Mouse (Mus musculus) limb, embryonic 15.5 days (tissue): Measurements from ENCODE around the gene Gm17720. TPM values are rescaled to one million over a fixed set of nuclear protein-coding genes. Genes with fewer than 3 reads are reported as not detected.

Experiments used
- ATAC-seq: fragments of 200-750 bp; cut with Nextera tagmentation; 2 replicates; pipeline ENCODE4 v1.8.0; 2017; ENCODE audit warnings: low read depth, moderate TSS enrichment; ENCODE audit not compliant: insufficient number of reproducible peaks, low FRiP score, low TSS enrichment
- H3K27ac ChIP-seq: fragments of 300-500 bp; sonication (generic); 2 replicates; pipeline ENCODE4 v1.5.1; 2015; ENCODE audit warnings: moderate library complexity, mild to moderate bottlenecking, inconsistent platforms
- H3K27me3 ChIP-seq: fragments of 300-500 bp; sonication (generic); 2 replicates; pipeline ENCODE4 v1.6.1; 2015; ENCODE audit warnings: inconsistent platforms
- H3K36me3 ChIP-seq: fragments of 300-500 bp; sonication (generic); 2 replicates; pipeline ENCODE4 v1.6.1; 2015; ENCODE audit warnings: inconsistent platforms
- H3K4me1 ChIP-seq: fragments of 300-500 bp; sonication (generic); 2 replicates; pipeline ENCODE4 v1.6.1; 2015; ENCODE audit warnings: inconsistent platforms
- H3K4me2 ChIP-seq: fragments of 300-500 bp; sonication (generic); 2 replicates; pipeline ENCODE4 v1.6.1; 2015; ENCODE audit warnings: mild to moderate bottlenecking, inconsistent platforms
- H3K4me3 ChIP-seq: fragments of 300-500 bp; sonication (generic); 2 replicates; pipeline ENCODE4 v1.5.1; 2015; ENCODE audit warnings: mild to moderate bottlenecking, inconsistent platforms
- H3K9ac ChIP-seq: fragments of 300-500 bp; sonication (generic); 2 replicates; pipeline ENCODE4 v1.6.1; 2015; ENCODE audit warnings: inconsistent platforms
- H3K9me3 ChIP-seq: fragments of 300-500 bp; sonication (generic); 2 replicates; pipeline ENCODE4 v1.6.1; 2016; ENCODE audit warnings: inconsistent platforms
- WGBS: fragments of 180-500 bp; shearing (Covaris S2); methylation state at CpG from one replicate; pipeline ENCODE4 v1.1.7; 2015; 5-methylcytosine and 5-hydroxymethylcytosine counted together
- polyA plus RNA-seq: library from polyadenylated mRNA; unstranded; fragments of >200 nt; fragmentation: Nextera tagmentation; extraction: Ambion mirVana; gene quantifications from 2 replicates; pipeline ENCODE4 v1.2.1, GENCODE M21; 2015

Gene Gm17720
- polyA plus RNA-seq, 1 experiment from 2014 or later = not detected

GRCm38 (mm10) chr8:110079282-110080221, 23.0 kb downstream of the Gm17720 start, which contains the start of gene Zfp612:
TSS of gene Zfp612 (plus strand) at chr8:110079746.
- Histone ChIP-seq H3K27ac (no peak within 1 kb of the TSS), H3K4me3 (peak within 1 kb of the TSS; percentile 69), H3K4me1 (peaks cover 11% of the 10 kb centered on the region), H3K27me3 (no peaks in the 10 kb centered on the region; the same call in 1 of the 2 replicates), H3K9ac (peak within 1 kb of the TSS; percentile 52), H3K36me3 (peaks cover 18% of the 10 kb centered on the region), H3K4me2 (peak within 1 kb of the TSS; percentile 90), H3K9me3 (no peaks in the 10 kb centered on the region)
- ATAC-seq = peak; percentile 74; the same call in 1 of the 2 replicates
- 7% methylated on average over 51 of the region's 54 CpGs for WGBS

- no peak for ATAC-seq
Observed at GRCm38 (mm10) chr8:110074496-110074895, 28.1 kb downstream of the Gm17720 start.

GRCm38 (mm10) chr8:110071600-110071999, 31.0 kb downstream of the Gm17720 start:
- no peak overlapping the region for H3K9ac ChIP-seq
- ATAC-seq = no peak
- WGBS = 13% methylated on average over 9 of the region's 9 CpGs
- H3K4me2 ChIP-seq = no peak overlapping the region
- H3K9me3 ChIP-seq = no peaks in the 10 kb centered on the region
- H3K27ac ChIP-seq = no peak overlapping the region
- no peak overlapping the region for H3K4me3 ChIP-seq
- H3K27me3 ChIP-seq = 0 out of 2 replicates have a peak, but pooled peaks cover 11% of the 10 kb centered on the region
- H3K4me1 ChIP-seq = no peaks in the 10 kb centered on the region
- no peaks in the 10 kb centered on the region for H3K36me3 ChIP-seq

More at GRCm38 (mm10) chr8:110074496-110074895, 28.1 kb downstream of the Gm17720 start:
- Histone ChIP-seq H3K4me3 (no peak overlapping the region), H3K27ac (no peak overlapping the region), H3K9me3 (no peaks in the 10 kb centered on the region), H3K9ac (no peak overlapping the region), H3K4me1 (peaks cover 4% of the 10 kb centered on the region; the same call in 1 of the 2 replicates), H3K4me2 (no peak overlapping the region), H3K27me3 (peaks cover 11% of the 10 kb centered on the region; the same call in 1 of the 2 replicates), H3K36me3 (no peaks in the 10 kb centered on the region)
- WGBS = 82% methylated on average over 8 of the region's 8 CpGs

GRCm38 (mm10) chr8:110069706-110070105, 32.8 kb downstream of the Gm17720 start:
- 78% methylated on average over 4 of the region's 4 CpGs for WGBS
- H3K27ac ChIP-seq = no peak overlapping the region
- no peaks in the 10 kb centered on the region for H3K9me3 ChIP-seq
- no peak overlapping the region for H3K9ac ChIP-seq
- no peaks in the 10 kb centered on the region for H3K4me1 ChIP-seq
- no peak overlapping the region for H3K4me2 ChIP-seq
- H3K36me3 ChIP-seq = no peaks in the 10 kb centered on the region
- H3K4me3 ChIP-seq = no peak overlapping the region
- no peak for ATAC-seq
- 0 out of 2 replicates have a peak, but pooled peaks cover 11% of the 10 kb centered on the region for H3K27me3 ChIP-seq

- 87% methylated on average over 4 of the region's 4 CpGs for WGBS
Observed at GRCm38 (mm10) chr8:110065676-110066075, 36.9 kb downstream of the Gm17720 start.

GRCm38 (mm10) chr8:110064606-110065365, 37.8 kb downstream of the Gm17720 start:
- H3K36me3 ChIP-seq = no peaks in the 10 kb centered on the region
- H3K27ac ChIP-seq = no peak overlapping the region
- H3K9ac ChIP-seq = no peak overlapping the region
- peaks cover 2% of the 10 kb centered on the region; the same call in 1 of the 2 replicates for H3K4me1 ChIP-seq
- no peaks in the 10 kb centered on the region for H3K27me3 ChIP-seq
- no peaks in the 10 kb centered on the region for H3K9me3 ChIP-seq
- WGBS = 84% methylated on average over 18 of the region's 18 CpGs
- 0 out of 2 replicates have a peak, but pooled peaks have one; percentile 52 for ATAC-seq
- no peak overlapping the region for H3K4me2 ChIP-seq
- H3K4me3 ChIP-seq = no peak overlapping the region

More at GRCm38 (mm10) chr8:110065676-110066075, 36.9 kb downstream of the Gm17720 start:
- Histone ChIP-seq H3K4me1 (peaks cover 2% of the 10 kb centered on the region; the same call in 1 of the 2 replicates), H3K4me2 (no peak overlapping the region), H3K9ac (no peak overlapping the region), H3K4me3 (no peak overlapping the region), H3K36me3 (no peaks in the 10 kb centered on the region), H3K27me3 (no peaks in the 10 kb centered on the region), H3K27ac (no peak overlapping the region), H3K9me3 (no peaks in the 10 kb centered on the region)
- ATAC-seq = no peak

GRCm38 (mm10) chr8:110064161-110064560, 38.4 kb downstream of the Gm17720 start:
- Histone ChIP-seq H3K4me2 (no peak overlapping the region), H3K9me3 (no peaks in the 10 kb centered on the region), H3K9ac (no peak overlapping the region), H3K27ac (no peak overlapping the region), H3K27me3 (no peaks in the 10 kb centered on the region), H3K4me3 (no peak overlapping the region), H3K4me1 (peaks cover 2% of the 10 kb centered on the region; the same call in 1 of the 2 replicates), H3K36me3 (no peaks in the 10 kb centered on the region)
- 60% methylated on average over 9 of the region's 9 CpGs for WGBS
- no peak for ATAC-seq

- Histone ChIP-seq H3K9me3 (no peaks in the 10 kb centered on the region), H3K27ac (no peak overlapping the region), H3K36me3 (no peaks in the 10 kb centered on the region), H3K4me1 (peaks cover 2% of the 10 kb centered on the region; the same call in 1 of the 2 replicates), H3K27me3 (no peaks in the 10 kb centered on the region), H3K4me2 (no peak overlapping the region), H3K4me3 (no peak overlapping the region), H3K9ac (no peak overlapping the region)
- ATAC-seq = no peak
- WGBS = 60% methylated on average over 8 of the region's 8 CpGs
Observed at GRCm38 (mm10) chr8:110058207-110058606, 44.3 kb downstream of the Gm17720 start.

- no peak overlapping the region for H3K4me2 ChIP-seq
- WGBS = 80% methylated on average over 6 of the region's 6 CpGs
- H3K4me1 ChIP-seq = no peaks in the 10 kb centered on the region
- no peak overlapping the region for H3K9ac ChIP-seq
- no peak for ATAC-seq
- H3K9me3 ChIP-seq = no peaks in the 10 kb centered on the region
- no peak overlapping the region for H3K27ac ChIP-seq
- H3K4me3 ChIP-seq = no peak overlapping the region
- H3K36me3 ChIP-seq = no peaks in the 10 kb centered on the region
- H3K27me3 ChIP-seq = no peaks in the 10 kb centered on the region; the same call in 1 of the 2 replicates
Observed at GRCm38 (mm10) chr8:110051208-110051607, 51.3 kb downstream of the Gm17720 start.

GRCm38 (mm10) chr8:110040509-110040908, 62.0 kb downstream of the Gm17720 start:
- no peak overlapping the region for H3K27ac ChIP-seq
- 67% methylated on average over 4 of the region's 4 CpGs for WGBS
- no peaks in the 10 kb centered on the region for H3K27me3 ChIP-seq
- no peak overlapping the region for H3K4me3 ChIP-seq
- H3K9me3 ChIP-seq = no peaks in the 10 kb centered on the region
- H3K9ac ChIP-seq = no peak overlapping the region
- no peaks in the 10 kb centered on the region for H3K36me3 ChIP-seq
- H3K4me1 ChIP-seq = 0 out of 2 replicates have a peak, but pooled peaks cover 3% of the 10 kb centered on the region
- no peak for ATAC-seq
- no peak overlapping the region for H3K4me2 ChIP-seq

GRCm38 (mm10) chr8:110039659-110040058, 62.9 kb downstream of the Gm17720 start, which contains the start of gene Chst4:
TSS of gene Chst4 (minus strand) at chr8:110039740.
- no peak for ATAC-seq
- H3K36me3 ChIP-seq = no peaks in the 10 kb centered on the region
- WGBS = 59% methylated on average over 5 of the region's 5 CpGs
- no peaks in the 10 kb centered on the region for H3K27me3 ChIP-seq
- no peak within 1 kb of the TSS for H3K4me2 ChIP-seq
- no peaks in the 10 kb centered on the region for H3K9me3 ChIP-seq
- 0 out of 2 replicates have a peak, but pooled peaks cover 3% of the 10 kb centered on the region for H3K4me1 ChIP-seq
- no peak within 1 kb of the TSS for H3K27ac ChIP-seq
- H3K9ac ChIP-seq = no peak within 1 kb of the TSS
- H3K4me3 ChIP-seq = no peak within 1 kb of the TSS
